Mouse (Mus musculus): ENCODE data around the gene Kcnj12.

- TF ChIP-seq EP300 (IDR thresholded peaks at IDR 0.05; ENCODE audit: low read depth) (no peak), CTCF (IDR thresholded peaks at IDR 0.05; ENCODE audit: low read depth) (no peak)
These were observed 25.1 kb downstream of the Kcnj12 start for GRCm38 (mm10) chr11:61047441-61047840.

All from liver, postnatal 0 days (tissue).